Mouse (Mus musculus): ENCODE data around the gene Pigk. TPM values are rescaled to one million over a fixed set of nuclear protein-coding genes. Genes with fewer than 3 reads are reported as not detected.

Gene Pigk
- polyA plus RNA-seq, 1 experiment = 20.7 TPM

- no peak for DNase-seq (ENCODE audit: low spot score)
Measured at GRCm38 (mm10) chr3:152841264-152841663, 127.4 kb downstream of the Pigk start.

DNA sequence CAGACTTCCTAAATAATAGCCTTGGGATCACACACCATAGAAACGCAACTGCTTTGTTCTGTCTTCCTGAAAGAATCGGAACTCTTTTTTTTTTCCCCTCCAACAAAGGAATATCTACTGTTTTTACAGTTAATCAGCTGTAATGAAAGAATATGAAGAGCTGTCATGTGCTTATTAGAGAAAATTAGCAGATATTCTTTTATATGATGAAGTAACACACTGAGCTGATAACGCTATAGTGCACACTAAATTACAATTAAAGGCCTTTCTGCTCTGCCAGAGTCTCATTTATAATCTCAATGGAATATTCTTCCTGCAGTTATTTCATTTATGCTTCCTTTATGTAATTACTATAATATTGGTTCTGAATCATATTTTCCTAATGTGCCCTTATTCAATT, 128.7 kb downstream of the Pigk start:
- no peak for DNase-seq (ENCODE audit: low spot score)

DNA sequence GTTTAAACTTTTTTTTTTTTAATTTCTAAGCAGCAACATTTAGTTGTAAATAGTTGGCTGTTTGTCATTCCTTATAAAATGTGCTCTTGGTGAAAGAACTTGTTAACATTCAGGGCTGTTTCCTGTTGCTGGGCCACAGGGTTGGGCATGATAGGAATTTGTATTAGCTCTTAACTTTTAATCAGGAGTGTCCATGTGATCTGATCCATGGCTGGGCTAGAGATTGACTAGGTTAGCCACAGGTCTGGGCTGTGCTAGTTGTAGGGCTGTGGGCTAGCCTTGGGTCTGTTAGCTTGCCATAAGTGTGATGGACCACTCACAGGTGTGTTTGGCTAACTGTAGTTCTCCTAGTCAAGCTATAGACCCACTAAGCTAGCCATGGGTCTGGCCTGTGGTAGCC, 130.0 kb downstream of the Pigk start:
- DNase-seq (ENCODE audit: low spot score) = no peak

GRCm38 (mm10) chr3:152855006-152855614, 141.2 kb downstream of the Pigk start:
- no peak for DNase-seq (ENCODE audit: low spot score)

DNA sequence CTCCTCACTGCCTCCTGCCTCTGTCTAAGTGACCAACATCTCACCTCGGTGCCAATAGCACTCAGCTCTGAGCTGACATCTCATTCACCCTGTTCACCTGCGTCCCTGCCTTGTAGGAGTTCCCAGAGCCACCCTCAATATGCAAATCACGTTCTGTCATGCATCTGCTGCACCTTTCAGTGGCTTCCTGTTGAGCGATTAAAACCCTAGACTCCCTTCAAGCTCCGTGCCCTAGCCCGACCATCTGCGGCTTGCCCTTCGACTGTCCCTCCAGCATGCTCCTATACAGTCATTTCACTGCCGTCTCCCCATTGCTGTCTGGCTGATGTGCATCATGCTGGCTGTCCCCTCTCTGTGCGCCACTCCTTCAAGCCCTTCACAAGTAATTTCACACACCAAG, 142.2 kb downstream of the Pigk start:
- no peak for DNase-seq (ENCODE audit: low spot score)

DNA sequence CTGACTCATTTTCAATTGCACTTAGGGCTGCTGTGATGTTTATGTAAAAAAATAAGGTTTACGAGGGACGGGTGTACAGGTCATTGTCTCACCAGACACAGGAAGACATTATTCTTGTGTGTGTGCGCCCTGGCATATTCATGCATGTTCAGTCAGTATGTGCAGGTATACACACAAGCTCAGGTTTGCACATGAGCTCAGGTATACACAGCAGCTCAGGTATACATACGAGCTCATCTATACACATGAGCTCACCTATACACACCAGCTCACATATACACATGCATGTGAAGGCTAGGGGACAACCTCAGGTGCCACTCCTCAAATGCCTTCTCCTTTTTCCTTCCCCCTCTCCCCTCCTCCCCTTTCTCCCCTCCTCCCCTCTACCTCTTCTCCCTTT, 147.6 kb downstream of the Pigk start:
- no peak for DNase-seq (ENCODE audit: low spot score)

DNA sequence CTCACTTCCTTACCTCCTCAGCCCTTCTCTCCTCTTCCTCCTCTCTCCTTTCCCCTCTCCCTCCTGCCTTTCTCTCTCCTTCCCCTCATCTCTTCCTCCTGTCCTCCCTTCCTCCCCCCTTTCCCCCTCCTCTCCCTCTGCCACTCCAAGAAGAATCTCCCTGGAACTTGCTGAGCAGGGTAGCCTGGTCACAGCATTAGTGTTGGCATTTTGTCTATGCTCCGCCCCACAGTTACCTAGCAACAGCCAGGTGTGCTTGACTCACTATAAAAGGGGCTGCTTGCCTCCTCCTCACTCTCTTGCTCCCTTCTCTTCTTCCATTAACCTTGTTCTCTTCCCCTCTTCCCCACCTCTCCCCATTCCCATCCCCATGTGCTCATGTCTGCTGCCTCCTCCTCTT, 148.1 kb downstream of the Pigk start:
- DNase-seq (ENCODE audit: low spot score) = no peak

GRCm38 (mm10) chr3:152866035-152866965, 152.4 kb downstream of the Pigk start:
- no peak for DNase-seq (ENCODE audit: low spot score)

- DNase-seq (ENCODE audit: low spot score) = no peak
Measured at GRCm38 (mm10) chr3:152867654-152868525, 154.0 kb downstream of the Pigk start.

GRCm38 (mm10) chr3:152872054-152872453, 158.2 kb downstream of the Pigk start:
- no peak for DNase-seq (ENCODE audit: low spot score)

DNA sequence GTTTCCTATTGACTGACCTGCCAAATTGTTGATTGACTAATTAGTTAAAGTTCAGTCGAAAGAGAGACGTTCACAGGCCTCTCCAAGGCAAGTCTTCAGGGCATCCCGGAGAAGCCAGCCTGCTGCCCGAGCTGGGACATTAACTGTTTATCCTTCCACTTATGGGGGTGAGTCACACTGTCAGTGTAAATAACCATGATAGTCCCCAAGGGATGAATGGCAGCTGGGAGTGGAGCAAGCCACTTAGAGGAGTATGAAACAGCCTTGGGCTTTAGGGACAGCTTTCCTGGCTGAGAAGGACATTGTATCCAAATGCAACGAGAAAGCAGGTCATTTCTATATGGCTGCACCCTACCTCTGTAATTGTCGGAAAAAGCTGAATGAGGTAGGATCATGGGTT, 158.7 kb downstream of the Pigk start:
- DNase-seq (ENCODE audit: low spot score) = no peak

DNA sequence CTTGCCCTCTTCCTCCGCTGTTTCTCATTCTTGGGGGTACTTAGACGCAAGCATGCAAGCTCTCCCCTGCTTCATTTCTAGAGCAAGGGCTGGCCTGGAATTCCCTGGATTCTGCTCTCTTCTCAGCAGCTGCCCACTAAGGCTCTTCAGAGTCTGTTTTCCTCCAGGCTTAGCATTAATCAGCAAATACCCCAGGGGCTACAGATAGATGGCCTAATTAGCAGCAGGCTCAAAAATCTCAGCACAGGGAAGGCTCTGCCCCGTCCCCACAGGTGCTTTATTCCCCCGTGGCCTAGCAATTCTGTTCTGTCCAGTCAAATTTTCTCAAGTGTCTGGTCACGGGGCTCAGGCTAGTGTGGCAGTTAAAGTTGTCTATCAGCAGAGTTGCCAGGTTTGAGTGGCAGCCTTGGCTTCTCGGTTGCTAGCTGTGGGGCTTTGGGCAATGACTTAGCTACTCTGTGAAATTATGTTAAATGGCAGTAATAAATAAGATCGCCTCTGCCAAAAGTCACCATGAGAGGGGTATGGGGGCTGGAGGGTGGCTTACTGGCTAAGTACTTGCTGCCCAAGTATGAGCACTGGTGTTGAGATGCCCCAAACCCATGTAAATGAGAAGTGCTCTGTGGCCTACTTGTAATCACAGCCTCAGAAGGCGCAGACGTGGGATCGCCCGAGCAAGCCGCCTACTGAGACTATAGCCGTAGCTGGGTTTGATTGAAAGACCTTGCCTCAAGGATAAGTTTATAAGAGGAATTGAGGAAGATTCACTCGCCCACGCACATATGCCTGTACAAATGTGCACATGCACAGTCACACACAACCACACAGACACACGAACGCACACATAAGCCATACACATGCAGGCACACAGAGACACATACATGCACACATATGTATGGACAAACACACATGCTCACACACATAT, 160.8 kb downstream of the Pigk start:
- DNase-seq (ENCODE audit: low spot score) = no peak

- DNase-seq (ENCODE audit: low spot score) = no peak
Measured at GRCm38 (mm10) chr3:152875723-152876290, 161.9 kb downstream of the Pigk start.

DNA sequence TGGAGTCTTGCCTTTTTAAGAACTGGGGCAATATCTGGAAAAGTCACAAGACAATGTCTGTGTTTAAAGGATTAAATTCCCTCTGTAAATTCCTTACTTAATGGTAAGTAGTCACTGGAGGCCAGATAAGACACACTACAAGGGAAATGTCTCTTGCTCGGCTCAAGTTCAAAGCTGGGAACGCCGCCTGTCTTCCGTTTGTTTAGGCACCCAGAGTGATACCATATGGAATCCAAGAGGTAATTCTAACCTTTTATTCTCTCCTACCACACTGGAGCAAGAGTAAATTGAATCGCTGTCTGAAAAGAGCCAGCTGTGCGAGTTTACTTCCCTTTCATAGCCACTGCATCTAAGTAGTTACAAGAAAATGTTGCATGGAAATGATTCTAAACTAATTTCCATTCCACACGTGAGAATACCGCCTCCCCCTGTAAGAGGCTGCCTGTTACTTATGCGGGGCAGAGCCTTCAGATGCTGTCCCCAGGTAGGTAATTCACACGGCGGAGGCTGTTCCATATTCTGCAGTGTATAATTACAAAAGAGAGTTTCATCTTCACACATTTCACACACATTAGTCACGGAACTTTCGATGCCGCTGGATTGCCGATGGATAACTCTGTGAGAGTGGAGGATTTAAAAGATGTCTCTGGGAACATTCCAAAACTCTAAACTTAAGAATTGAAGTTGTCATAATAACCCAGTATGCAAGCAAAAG, 166.4 kb downstream of the Pigk start:
- DNase-seq (ENCODE audit: low spot score) = no peak

GRCm38 (mm10) chr3:152881706-152882105, 167.8 kb downstream of the Pigk start:
- no peak for DNase-seq (ENCODE audit: low spot score)

DNA sequence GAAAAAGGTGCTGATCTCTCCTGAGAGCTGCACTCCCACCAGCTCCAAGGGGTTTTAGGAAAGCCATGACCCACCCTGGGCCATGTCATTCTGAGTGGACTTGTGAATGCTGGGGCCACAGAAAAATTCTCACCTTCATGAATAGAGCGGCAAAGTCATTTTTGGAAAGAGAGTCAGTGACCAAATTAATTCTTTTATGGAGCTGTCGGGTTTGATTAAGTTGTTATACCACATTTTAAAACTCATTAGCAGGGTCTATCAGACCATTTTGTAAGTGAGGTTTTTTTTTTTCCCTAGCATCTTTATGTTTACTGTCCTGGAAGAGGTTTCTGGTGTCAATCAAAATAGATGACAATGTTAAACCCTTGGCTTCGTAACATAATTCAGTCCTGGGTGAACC, 169.7 kb downstream of the Pigk start:
- DNase-seq (ENCODE audit: low spot score) = no peak

DNA sequence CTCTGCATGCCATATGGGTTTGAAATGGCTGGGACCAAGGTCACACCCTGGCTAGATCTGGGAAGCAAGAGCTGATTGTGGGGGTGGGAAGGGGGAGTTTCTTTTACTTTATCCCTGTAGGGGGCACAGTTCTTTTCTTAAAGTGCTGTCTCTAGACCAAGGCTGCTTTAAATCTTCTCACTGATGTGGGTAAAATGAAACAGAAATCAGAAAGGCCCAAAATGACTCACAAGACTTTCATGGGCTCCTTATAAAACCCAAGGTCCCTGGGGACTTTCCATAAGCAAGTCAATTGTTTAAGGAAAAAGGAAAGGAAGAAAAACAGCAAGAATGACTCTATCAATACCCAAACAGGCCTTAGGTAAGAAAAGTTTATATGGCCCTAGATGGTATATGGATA, 172.8 kb downstream of the Pigk start:
- no peak for DNase-seq (ENCODE audit: low spot score)

GRCm38 (mm10) chr3:152888116-152888515, 174.2 kb downstream of the Pigk start:
- no peak for DNase-seq (ENCODE audit: low spot score)

DNA sequence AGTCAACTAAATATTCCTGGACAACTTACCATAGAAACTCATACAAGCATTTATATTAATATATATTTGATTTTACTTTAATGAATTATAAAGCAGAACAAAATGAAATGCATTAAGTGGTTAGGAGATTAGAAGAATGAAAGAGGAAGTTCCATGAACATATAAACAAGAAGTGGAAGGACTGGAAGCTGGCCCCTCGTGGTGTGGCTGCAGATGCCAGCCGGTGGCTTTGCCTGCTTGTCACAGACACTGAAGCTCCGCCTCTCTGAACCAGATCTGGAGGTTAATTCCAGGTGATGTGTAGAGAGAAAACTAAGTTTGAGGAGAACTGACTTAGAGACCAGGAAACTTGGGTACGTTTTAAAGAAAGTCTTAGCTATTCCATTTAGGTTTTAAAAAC, 181.0 kb downstream of the Pigk start:
- DNase-seq (ENCODE audit: low spot score) = no peak

DNA sequence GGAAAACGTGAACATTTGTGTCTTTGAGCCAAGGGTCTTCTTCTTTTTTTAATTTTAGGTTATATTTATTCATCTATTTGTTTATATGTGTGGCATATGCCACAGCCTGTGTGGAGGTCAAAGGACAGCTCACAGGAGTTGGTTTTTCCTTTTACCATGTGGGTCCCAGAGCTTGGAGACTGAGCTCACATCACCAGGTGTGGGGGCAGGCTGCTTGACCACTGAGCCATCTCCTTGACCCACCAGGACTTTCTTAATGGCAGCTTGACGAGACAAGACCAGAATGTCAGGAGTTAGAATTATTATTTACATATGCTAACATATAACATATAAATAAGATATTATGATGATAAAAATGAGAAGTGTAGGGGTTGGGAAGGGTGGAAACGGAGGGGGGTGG, 182.2 kb downstream of the Pigk start:
- DNase-seq (ENCODE audit: low spot score) = no peak
